Mouse (Mus musculus) stomach, embryonic 14.5 days (tissue): ENCODE data around the gene Slc2a12. TPM values are rescaled to one million over a fixed set of nuclear protein-coding genes. Genes with fewer than 3 reads are reported as not detected.

ENCODE experiments used
- ATAC-seq: fragments of 200-750 bp; cut with Nextera tagmentation; 2 replicates; pipeline ENCODE4 v1.8.0; 2017; ENCODE audit warnings: low read depth, moderate TSS enrichment; ENCODE audit not compliant: insufficient number of reproducible peaks, insufficient read depth, low FRiP score
- H3K27ac ChIP-seq: fragments of 300-500 bp; sonication (generic); 2 replicates; pipeline ENCODE4 v1.5.1; 2014; ENCODE audit warnings: mild to moderate bottlenecking, low read length, moderate library complexity, mixed read lengths
- H3K27me3 ChIP-seq: fragments of 300-500 bp; sonication (generic); 2 replicates; pipeline ENCODE4 v1.6.1; 2014; ENCODE audit warnings: low read length, control low read depth, mixed read lengths; ENCODE audit not compliant: control insufficient read depth, insufficient read depth
- H3K36me3 ChIP-seq: fragments of 300-500 bp; sonication (generic); 2 replicates; pipeline ENCODE4 v1.6.1; 2014; ENCODE audit warnings: mild to moderate bottlenecking, control low read depth, low read length, moderate library complexity, mixed read lengths; ENCODE audit not compliant: control insufficient read depth, insufficient read depth
- H3K4me1 ChIP-seq: fragments of 300-500 bp; sonication (generic); 2 replicates; pipeline ENCODE4 v1.6.1; 2014; ENCODE audit warnings: low read length, control low read depth, mixed read lengths; ENCODE audit not compliant: control insufficient read depth, insufficient read depth
- H3K4me2 ChIP-seq: fragments of 300-500 bp; sonication (generic); replicated peaks from 2 replicates; pipeline ENCODE4 v1.6.1; 2014; ENCODE audit warnings: low read depth, low read length, control low read depth
- H3K4me3 ChIP-seq: fragments of 300-500 bp; sonication (generic); 2 replicates; pipeline ENCODE4 v1.5.1; 2014; ENCODE audit warnings: low read depth, low read length, control low read depth
- H3K9ac ChIP-seq: fragments of 300-500 bp; sonication (generic); replicated peaks from 2 replicates; pipeline ENCODE4 v1.6.1; 2014; ENCODE audit warnings: low read depth, mild to moderate bottlenecking, control low read depth, low read length, moderate library complexity, mixed read lengths
- H3K9me3 ChIP-seq: fragments of 300-500 bp; sonication (generic); 2 replicates; pipeline ENCODE4 v1.6.1; 2016; ENCODE audit warnings: low read depth, low read length, control low read depth; ENCODE audit not compliant: control insufficient read depth
- WGBS: fragments of 180-500 bp; shearing (Covaris S2); extraction: QIAGEN DNeasy Blood & Tissue Kit; methylation state at CpG from one replicate; pipeline ENCODE4 v1.1.7; 2014; 5-methylcytosine and 5-hydroxymethylcytosine counted together
- polyA plus RNA-seq: library from polyadenylated mRNA; unstranded; fragments of >200 nt; fragmentation: Nextera tagmentation; extraction: Ambion mirVana; gene quantifications from 2 replicates; pipeline ENCODE4 v1.2.1, GENCODE M21; 2014

The Slc2a12 gene
- polyA plus RNA-seq, 1 experiment from 2014 or later = 2.8 TPM

GRCm38 (mm10) chr10:22675848-22676630 is 31.2 kb downstream of the Slc2a12 start:
- Histone ChIP-seq H3K27ac (no peak overlapping the region), H3K27me3 (no peaks in the 10 kb centered on the region), H3K4me2 (no peak overlapping the region), H3K9me3 (0 out of 2 replicates have a peak, but pooled peaks cover 4% of the 10 kb centered on the region), H3K4me3 (no peak overlapping the region), H3K4me1 (no peaks in the 10 kb centered on the region), H3K9ac (no peak overlapping the region), H3K36me3 (no peaks in the 10 kb centered on the region)
- no peak for ATAC-seq
- WGBS = 69% methylated on average over 13 of the region's 13 CpGs

DNA sequence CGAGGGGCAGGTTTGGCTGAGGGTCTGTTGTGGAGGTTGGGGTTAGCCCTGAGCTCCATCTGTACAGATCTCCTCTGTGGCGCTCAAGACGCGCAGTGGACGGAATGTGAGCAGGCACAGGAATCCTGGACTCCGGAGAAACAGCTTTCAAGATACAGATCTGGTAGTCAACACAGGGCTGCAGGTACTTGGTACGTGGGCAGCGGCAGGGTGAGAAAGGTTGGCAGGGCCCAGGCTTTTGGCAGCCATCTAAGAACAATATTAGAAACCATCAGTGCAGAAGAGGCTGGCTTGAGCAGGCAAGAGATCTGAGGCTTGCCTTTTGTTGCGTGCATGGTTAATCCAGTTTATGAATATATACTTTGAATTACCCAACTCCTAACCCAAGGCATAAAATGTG is 51.4 kb downstream of the Slc2a12 start:
- Histone ChIP-seq H3K27me3 (no peaks in the 10 kb centered on the region), H3K4me1 (peaks cover 8% of the 10 kb centered on the region; the same call in 1 of the 2 replicates), H3K4me3 (no peak overlapping the region), H3K4me2 (no peak overlapping the region), H3K27ac (no peak overlapping the region), H3K9me3 (no peaks in the 10 kb centered on the region), H3K9ac (no peak overlapping the region), H3K36me3 (no peaks in the 10 kb centered on the region)
- no peak for ATAC-seq
- WGBS = 81% methylated on average over 9 of the region's 9 CpGs

DNA sequence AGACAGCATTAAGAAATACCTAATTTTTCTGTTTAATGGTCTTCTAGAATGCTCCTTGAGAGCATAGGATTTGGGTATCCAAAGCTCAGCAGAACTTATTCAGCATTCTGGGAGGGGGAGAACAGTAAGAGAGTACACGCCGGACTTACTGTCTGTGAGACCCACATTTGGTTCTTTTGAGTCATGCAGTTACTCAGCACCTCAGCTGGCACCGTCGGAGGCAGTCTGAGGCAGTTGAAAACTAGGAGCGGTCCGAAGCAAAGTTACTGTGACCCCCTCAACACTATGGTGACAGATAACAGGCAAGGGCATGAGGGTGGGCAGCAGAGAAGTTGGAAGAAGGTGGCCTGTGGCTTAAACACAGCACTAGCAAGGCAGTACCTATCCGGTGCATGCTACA is 52.1 kb downstream of the Slc2a12 start:
- H3K27me3 ChIP-seq = no peaks in the 10 kb centered on the region
- no peak for ATAC-seq
- H3K36me3 ChIP-seq = no peaks in the 10 kb centered on the region
- H3K4me3 ChIP-seq = no peak overlapping the region
- H3K4me2 ChIP-seq = no peak overlapping the region
- H3K9me3 ChIP-seq = no peaks in the 10 kb centered on the region
- no peak overlapping the region for H3K9ac ChIP-seq
- peaks cover 11% of the 10 kb centered on the region; the same call in 1 of the 2 replicates for H3K4me1 ChIP-seq
- WGBS = 65% methylated on average over 7 of the region's 7 CpGs
- H3K27ac ChIP-seq = peak overlapping the region; percentile 69; the same call in 1 of the 2 replicates

DNA sequence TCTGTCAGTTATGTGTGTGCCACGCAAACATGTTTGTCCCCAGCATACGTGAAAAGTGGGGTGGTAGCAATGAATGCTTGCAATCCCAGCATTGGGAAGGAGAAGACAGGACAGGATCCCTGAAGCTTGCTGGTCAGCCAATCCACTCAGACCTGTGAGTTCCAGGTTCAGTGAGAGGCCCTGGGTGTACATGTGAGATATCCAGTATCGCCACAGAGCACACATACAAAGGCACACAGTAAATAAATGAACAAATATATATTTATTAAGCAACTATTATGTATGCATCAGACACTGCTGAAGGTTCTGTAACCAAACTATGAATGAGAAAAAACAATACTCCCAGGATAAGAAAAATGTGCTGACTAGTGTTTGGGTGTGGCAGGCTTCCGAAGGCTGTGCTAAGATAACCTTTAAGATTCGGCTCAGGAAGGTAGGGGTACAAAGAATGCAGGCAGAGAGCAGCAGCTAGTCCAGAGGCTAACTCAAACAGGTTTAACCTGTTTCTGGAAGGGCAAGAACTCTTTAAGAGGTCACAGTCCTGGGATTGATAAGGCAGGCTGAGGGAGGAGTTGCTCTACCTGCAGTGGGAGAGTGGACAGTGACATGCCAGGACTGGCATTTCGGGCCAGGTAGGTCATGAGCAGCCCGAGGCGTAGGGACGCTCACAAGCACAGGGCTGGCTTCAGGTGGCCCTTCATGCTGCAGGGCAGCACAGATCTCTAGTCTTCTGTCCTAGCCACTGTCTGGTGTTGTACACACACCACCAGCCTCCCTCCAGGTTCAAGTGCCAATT is 53.5 kb downstream of the Slc2a12 start:
- 75% methylated on average over 9 of the region's 9 CpGs for WGBS
- Histone ChIP-seq H3K4me2 (no peak overlapping the region), H3K4me1 (peaks cover 15% of the 10 kb centered on the region; the same call in 1 of the 2 replicates), H3K27me3 (no peaks in the 10 kb centered on the region), H3K9me3 (no peaks in the 10 kb centered on the region), H3K27ac (peak overlapping the region; percentile 55; the same call in 1 of the 2 replicates), H3K36me3 (no peaks in the 10 kb centered on the region), H3K4me3 (no peak overlapping the region), H3K9ac (no peak overlapping the region)
- peak; percentile 91 for ATAC-seq

DNA sequence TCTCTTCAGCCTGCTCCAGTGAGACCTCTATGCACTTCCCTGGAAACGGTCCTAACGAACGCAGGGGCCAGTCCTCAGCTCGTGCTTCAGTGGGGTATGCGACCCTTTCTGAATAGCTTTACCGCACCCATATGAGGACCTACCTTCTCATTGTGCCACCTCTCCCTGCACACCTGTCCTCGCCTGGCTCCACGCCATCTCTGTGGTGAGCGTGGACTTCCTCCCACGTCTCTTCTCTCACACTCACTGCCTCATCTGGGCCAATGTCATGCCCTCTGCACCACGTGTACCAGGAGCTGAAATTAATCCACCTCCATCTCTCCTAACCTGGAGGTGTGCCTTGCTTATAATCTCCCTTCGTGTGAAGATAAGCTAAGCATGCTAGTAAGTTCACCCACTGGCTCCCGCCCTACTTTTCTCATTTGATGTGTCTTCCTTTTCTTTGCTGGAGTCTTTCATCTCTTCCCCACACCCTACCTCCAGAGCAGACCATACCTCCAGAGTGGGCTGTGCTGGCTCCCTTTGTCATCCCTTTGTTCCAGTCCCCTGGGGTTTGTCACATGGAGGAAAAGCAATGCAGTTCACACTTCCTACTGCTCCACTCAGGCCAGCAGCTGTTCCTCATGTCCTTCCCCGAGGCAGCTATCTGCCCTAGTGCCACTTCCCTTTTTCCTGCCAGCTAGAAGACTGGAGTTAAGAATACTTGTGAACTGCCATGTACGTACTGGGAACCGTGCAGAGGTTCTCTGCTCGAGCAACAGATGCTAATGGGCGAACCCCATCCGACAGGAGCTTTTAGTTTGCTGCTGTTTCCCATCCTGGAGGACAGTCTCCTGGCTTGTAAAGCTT is 54.9 kb downstream of the Slc2a12 start:
- ATAC-seq = no peak
- Histone ChIP-seq H3K9me3 (no peaks in the 10 kb centered on the region), H3K36me3 (0 out of 2 replicates have a peak, but pooled peaks cover 3% of the 10 kb centered on the region), H3K4me3 (no peak overlapping the region), H3K4me1 (peaks cover 15% of the 10 kb centered on the region; the same call in 1 of the 2 replicates), H3K4me2 (no peak overlapping the region), H3K27me3 (no peaks in the 10 kb centered on the region), H3K9ac (no peak overlapping the region), H3K27ac (0 out of 2 replicates have a peak overlapping the region, but pooled peaks have one; percentile 7)
- WGBS = 68% methylated on average over 19 of the region's 19 CpGs

GRCm38 (mm10) chr10:22700773-22701172 is 56.0 kb downstream of the Slc2a12 start:
- Histone ChIP-seq H3K9ac (no peak overlapping the region), H3K4me2 (no peak overlapping the region), H3K27me3 (no peaks in the 10 kb centered on the region), H3K9me3 (no peaks in the 10 kb centered on the region), H3K27ac (no peak overlapping the region), H3K36me3 (peaks cover 7% of the 10 kb centered on the region), H3K4me1 (peaks cover 15% of the 10 kb centered on the region; the same call in 1 of the 2 replicates), H3K4me3 (no peak overlapping the region)
- 84% methylated on average over 9 of the region's 9 CpGs for whole genome bisulfite sequencing
- ATAC-seq = no peak

DNA sequence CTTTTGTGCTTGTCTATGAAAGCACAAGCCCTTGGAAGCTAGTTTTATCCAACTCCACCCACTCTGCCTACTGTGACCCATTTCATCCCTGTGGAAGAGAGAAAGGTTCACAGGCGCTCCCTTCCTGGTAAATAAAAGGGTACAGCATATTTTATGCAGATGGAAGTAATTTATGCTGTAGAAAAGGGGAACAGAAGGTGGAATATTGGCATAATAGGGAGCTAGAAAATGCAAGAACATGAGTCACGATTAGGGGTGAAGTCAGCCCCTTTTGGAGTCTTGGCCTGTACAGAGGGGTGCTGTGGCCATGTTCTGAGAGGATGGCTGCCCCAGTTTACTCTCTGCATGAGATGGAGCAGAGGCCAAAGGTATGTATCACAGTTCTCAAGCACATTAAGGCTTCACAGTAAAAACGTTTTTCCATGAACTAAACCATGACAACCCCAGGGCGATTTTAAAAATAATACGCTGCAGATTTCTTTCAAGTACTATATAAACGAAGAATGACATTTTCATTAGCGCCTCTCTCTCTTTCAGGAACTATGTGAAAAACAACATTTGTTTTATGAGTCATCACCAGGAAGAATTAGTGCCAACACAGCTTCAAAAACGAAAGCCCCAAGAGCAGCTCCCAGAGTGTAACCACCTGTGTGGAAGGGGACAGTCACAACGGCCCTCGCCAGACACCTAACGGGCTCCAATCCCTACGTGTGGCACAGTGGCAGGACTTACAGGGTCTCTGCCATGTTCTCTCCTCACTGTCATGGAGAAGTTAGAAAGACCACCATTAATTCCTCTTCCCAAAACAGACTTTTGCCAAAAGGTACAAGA is 56.9 kb downstream of the Slc2a12 start:
- Histone ChIP-seq H3K4me2 (no peak overlapping the region), H3K9ac (no peak overlapping the region), H3K4me3 (no peak overlapping the region), H3K27me3 (no peaks in the 10 kb centered on the region), H3K4me1 (peaks cover 15% of the 10 kb centered on the region; the same call in 1 of the 2 replicates), H3K27ac (no peak overlapping the region), H3K9me3 (no peaks in the 10 kb centered on the region), H3K36me3 (peaks cover 11% of the 10 kb centered on the region)
- WGBS = 63% methylated on average over 12 of the region's 12 CpGs
- ATAC-seq = no peak
